Mouse (Mus musculus): ENCODE data around the gene Slf2.

Slf2 gene

DNA sequence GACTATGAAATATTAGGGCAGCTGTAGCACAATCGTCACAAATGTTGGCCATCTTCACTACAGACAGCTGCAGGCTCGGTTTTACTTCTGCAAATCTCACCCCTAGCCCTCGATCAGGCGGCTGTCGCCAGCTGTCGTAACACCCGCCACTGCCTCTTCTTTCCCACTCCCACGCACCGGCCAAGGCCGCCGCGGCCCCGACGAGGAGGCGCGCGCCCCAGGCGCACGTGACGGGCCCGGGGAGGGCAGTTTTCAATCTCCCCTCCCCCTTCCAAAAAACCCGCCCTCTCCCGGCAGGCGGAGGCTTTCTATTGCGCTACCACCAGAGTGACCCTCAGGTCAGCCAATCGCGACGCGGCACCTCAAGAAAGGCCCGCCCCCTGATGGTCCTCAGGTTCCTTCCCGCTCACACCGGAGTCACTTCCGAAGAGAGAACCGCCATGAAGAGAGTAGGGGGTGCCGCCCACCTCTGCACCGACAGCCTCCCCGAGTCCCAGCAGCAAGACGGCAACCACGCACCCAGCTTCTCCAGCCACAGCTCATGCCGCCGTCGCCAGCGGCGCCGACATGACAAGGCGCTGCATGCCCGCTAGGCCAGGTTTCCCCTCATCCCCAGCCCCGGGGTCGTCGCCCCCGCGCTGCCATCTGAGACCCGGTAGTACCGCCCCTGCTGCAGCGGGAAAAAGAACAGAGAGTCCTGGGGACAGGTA lies at the start of gene Slf2:
Gene Slf2, plus strand, starts transcription at position 408 of the 710 bp plus-strand sequence.
- DNase-seq, result peak; percentile 99

DNA sequence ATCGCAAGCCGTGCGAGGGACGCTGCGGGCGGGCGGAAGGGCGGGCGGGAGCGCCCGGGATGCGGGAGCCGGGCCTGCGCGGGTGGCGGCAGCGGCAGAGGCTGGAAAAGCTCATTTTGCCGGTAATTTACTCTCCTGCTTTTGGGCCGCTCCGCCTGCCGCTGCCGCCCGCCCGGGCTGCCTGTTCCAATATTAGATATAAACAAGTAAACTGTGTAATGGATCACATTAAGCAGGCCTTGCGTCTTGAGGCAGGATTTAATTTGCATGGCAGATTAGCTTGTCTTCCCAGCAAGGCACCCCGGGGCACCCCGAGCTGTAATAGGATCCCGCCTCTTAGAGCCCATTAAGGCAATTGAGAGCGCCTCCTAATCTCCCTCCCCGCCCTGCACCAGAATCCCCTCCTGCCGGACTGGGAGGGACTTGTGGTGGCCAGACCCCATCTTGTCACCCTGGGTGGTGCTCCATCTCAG lies 48.4 kb upstream of the Slf2 start:
- peak; percentile 68 to 75 for DNase-seq

DNA sequence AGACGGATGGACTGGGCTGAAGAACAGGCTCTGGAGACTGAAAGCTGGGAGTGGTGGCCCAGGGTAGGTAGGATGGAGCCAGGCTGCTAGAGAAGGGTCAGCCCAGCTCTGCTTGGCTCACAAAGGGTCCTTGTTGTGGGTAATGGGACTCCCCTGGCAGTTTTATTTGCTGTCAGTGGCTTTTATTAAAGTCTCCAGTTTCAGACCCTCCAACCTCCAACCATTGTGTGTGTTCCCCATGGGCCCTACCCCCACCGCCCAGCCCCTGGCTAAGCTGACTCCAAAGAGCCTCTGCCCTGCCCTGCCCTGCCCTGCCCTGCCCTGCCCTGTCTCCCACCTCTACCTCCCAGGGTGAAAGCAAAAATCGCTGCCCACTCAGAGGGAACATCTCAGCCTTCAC lies 46.6 kb upstream of the Slf2 start:
- DNase-seq, result no peak

DNA sequence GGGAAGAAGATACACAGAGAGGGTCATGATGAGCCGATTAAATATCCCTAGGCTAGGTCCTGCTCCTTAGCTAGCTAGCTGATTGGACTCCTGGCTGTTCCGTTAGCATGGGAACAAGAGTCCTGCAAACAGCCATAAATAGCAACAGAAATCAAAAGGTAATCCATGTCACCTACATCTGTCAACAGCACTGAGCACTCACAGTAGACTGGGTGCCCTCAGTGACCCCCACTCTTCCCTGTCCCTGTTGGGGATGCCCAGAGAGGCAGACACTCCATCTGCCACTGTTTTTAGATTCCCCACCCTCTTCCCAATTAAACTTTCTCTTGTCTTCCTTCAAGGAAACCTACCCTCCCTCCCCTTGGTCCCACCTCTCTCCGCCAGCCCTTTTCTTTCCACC lies 44.5 kb upstream of the Slf2 start:
- DNase-seq, result no peak

DNA sequence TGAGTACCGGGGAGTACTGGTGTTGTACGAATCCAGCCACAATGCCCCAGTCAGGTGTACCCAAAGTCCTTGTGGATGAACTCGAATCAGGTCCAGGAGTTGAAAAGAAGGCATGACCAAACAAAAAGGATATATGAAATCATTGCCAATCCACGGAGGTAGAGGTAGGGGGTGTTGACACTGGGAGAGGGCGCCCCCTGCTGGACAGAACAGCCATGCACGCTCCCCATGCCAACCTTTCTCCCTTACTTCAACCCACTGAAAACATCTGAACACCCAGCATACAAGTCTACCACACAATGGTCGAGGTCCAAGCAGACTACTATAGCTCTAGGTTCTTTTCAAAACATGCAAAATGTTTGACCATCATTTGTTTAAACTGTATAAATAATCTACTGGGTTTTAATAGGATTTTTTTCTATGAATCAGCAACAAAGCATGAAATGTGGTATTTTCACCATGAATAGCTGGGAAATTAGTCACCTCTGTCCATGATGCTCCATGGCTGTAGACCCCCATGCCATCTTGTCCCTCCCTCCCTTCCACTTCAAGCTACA lies 43.2 kb upstream of the Slf2 start:
- DNase-seq, result peak; percentile 87

DNA sequence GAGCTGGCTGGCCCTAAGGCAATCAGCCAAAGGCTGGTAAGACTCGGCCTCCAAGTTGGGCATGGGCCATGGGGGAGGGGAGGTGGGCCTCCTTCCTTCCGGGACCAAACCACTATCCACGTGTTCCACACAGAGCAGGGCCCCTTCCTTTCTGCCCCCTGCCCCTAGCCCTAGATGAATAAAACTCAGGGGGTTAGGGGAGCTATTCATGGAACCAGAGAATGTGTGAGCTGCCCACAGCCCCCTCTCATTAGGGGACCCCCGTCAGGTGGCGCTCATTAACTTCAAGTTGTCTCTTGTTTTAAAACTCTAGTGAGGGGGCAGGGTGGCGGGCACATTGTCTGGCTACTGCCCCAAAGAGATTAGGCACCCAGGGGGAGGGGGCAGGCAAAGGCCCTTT lies 41.4 kb upstream of the Slf2 start:
- DNase-seq, result no peak

DNA sequence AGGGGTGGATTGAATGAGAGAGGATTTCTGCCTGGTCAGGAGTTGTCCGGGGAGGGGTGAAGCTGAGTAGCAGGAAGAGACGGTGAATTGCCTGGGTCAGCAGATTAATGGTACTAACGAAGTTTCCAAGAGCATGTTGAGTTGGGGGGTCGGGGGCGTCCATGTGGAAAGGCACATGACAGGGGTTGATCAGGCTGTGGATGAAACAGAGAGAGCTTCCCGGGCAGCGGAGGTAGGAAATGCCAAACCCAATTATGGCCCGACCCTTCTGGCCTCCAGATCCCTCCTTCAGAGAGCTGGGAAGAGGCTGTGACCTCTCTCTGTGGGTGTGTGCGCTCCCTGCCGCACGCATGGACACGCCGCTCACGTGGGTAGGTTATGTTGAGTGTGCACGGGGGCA lies 39.5 kb upstream of the Slf2 start:
- no peak for DNase-seq

DNA sequence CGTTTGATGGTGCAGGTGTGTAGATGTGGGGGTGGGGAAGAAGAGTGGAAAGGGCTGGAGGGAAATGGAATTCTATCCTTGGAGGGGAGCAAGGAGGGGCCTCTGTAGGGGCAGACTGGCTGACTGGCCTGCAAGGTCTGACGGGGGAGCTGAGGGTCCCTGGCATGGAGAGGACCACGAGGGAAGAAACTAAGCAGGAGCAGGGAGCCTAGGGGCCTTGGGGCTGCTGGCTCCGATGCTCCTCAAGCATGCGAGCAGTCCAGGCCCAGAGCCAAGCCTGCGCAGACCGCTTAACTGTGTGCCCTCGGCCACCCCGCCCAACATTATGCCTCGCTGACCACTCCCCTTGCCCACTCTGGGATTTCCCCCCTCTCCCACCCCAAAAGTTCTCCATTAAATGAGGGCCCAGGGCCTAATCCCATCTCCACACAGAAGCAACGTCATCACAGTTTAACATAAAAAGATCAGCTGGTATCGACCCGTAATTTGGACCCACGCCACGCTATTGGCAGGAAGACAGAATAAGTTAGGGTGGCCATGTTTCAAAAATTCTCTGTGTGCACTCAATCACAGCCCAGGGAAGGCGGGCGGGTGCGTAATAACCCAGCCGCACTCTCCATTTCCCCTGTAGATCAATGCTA lies 37.6 kb upstream of the Slf2 start:
- peak; percentile 73 to 83 for DNase-seq

DNA sequence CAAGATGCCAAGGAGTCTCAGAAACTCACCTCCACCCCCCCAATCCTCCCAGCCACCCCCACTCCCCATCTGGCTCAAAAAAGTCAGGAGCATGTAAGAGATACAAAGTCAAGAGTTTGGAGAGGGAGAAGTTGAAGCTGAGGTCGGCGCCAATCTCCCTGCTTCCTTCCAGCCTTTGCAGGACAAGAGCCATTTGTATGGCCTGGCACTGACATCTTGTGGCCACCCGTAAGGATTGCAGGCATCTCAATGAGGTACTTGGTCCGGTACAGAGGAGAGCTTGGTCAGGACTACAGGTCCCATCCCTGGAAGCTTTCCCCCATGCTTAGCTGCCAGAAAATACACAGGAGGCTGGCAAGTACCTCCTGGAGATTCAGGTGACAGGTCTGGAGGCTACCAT lies 35.7 kb upstream of the Slf2 start:
- DNase-seq, result peak; percentile 83 to 88

DNA sequence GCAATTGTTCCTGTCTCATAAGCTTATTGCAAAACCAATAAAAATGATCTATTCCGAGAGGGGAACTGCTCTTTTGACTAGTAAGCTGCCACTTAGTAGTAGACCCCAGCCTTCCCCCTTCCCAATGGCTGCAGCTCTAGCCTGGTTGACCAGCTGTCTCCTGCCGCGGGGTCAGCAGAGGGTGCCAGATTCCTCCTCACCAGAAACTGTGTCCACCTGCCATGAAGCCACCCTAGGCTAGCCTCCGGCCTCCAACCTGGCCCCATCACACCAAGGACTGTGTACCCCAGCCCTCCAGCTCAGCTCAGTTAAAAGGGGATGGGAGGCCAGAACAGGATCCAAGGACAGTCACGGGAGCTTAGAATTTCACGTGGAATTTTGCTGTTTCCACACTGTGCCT lies 34.5 kb upstream of the Slf2 start:
- no peak for DNase-seq

DNA sequence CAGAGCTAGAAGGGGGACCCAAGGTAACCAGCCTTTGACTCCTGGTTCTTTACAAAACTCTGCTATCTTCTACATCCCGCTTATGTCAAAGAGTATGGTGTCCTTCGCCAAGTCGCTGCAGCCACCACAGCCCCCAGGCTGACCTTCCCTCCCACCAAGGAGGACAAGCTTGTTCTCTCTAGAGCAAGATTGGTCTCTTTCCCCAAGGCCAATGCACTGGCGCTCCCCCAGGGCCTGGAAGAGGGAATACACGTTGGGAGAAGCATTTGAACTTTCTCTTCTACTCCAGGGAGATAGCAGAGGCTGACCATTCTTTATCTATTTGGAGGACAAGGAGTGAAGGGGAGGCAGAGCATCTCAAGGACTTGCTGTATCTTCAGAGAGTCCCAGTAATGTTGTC lies 33.4 kb upstream of the Slf2 start:
- no peak for DNase-seq

DNA sequence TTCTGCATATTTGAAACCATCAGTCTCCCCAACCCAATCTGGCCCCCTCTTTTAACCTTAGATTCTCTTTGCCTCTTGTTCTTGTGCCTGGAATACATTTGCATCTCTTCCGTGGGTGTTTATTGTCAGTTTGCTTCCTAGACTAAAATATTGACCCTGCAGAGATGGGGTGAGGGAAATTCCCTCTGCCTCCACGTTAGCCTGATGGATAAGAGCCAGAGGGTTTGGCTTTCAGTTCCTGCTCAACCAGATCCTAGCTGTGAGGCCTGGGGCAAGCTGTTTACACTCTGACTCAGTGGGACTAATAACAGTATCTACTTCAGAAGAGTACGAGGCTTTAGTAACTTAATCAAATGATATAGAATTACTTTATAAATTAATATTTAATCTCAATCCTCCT lies 32.3 kb upstream of the Slf2 start:
- no peak for DNase-seq

DNA sequence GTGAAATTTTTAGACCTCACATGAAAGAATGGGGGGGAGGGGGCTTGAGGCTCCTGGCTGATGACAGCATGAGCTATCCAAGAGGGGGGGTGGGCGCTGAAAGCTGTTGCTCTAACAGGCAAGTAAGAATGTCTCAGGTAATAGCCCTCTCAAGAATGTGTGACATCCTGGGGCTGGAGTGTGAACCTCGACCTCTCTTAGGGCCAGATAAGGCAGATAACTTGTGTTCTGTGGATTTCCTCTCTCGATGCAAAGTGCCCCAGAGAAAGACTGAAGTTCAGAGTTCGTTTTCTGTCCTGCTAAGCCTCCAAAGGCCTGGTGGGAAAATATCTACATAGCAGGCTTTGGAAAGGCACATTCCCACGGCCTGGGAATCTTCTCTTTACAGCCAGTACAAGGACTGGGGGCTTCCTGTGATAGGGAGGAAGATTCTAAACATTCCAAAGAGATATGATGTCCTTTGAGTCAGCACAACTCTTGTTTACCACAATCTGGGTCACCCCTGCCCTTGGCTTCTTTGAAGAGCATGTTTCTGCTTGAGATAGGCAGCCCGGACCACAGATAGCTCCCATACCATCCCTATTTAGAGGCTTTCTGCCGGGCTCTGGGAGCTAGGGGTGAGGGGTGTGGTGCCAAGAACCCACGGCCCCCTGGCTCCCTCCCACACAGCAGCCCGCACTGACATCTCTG lies 31.7 kb upstream of the Slf2 start:
- no peak for DNase-seq

DNA sequence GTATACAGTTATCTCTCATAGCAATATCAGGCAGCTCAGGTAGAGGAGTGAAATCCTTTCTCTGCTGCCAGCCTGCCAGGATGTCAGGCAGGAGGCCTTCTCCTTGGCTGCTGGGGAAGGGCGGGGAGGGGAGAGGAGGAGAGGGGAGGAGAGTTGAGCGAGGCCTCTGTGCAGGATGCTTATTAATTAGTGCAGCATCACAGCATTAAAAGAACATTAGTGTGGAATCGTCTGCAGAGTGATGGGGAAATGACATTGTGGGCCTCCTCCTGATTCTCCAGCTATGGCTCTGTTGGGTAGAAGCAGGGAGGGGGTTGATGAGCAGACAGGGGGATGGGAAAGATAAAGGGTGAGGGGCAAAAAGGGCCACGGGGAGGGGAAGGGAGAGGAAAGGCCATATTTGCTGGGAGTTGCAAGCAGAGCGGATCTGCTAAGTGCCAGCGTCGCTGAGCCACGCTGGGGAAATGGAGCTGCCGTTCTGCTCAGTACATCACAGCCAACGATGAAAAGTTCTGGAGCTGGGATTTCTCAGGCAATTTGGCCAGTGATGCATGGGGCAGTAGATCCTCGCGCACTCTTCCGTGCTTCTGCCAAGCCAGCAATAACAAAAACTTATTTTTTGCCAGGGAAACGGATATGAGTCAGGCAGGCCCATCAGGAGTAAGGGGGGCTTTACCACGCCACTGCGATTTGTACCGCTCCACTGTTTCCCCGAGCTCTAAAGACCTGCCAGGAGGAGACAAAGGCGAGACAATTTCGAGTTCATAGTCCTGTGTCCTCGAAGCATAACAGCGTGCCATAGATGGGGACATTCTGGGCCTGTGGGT lies 30.8 kb upstream of the Slf2 start:
- DNase-seq, result no peak

DNA sequence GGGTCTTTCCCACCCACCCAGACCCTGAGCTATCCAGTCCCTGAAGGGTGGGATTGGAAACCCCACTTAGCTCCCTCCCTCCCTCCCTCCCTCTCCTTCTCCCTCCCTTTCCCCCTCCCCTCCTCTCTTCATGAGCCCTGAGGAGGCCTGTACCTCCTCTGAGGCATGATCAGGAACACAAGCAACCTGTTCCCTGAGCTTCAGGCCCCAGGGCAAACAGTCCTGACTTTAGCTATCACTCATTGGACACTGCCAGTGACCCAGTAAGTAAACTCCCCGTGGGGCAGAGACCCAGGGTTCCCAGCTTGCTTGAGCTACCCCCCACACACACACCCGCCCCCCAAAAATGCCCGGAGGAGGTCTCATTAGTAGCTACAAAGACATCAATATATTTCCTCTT lies 29.9 kb upstream of the Slf2 start:
- DNase-seq, result no peak

DNA sequence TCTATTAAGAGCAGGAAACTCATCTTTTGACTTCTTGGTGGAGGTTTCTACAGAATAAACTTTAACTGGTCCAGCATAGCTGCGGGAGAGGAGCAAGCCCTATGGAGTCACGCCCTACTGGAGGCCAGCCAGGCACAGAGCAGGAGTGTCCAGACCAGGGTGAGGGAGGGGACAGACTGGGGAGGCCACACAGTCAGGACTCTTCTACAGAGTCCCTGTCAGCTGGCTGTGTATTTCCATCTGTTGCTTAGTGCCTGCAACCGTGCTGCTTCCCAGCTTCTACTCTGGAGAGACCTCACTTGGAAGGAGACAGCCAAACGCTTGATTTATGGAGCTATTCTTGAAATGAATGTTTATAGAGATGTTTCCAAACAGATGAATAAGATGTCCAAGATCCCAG lies 28.6 kb upstream of the Slf2 start:
- DNase-seq, result peak; percentile 81 to 84

DNA sequence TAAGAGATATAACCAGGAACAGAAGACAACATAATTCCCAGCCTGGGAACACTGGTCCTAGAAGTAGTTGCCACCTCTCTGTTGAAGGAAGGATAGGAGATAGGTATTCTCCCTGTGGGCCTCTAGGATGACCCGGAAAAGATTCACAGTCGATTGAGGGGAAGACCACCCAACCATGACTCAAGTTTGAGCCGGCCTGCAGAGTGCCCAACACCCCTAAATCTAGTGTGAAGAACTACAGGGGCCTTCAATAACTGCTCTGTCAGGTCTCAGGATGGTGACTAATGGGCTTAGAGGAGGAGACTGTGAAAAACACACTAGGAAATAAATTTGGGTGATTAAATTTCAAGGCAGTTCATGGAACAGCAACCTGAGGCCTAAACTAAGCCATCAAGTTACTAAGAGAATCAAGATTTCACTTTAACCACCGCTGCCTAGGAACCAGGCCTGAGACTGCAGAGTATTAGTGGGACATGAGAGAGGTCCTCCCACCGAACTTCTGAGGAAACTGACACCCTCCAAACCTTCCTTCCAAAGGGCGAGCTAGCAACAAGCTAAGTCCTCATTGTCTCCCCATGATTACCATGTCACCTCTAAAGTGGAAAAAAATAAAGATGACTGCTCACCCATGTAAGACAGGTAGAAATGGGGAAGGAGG lies 27.5 kb upstream of the Slf2 start:
- DNase-seq, result no peak

DNA sequence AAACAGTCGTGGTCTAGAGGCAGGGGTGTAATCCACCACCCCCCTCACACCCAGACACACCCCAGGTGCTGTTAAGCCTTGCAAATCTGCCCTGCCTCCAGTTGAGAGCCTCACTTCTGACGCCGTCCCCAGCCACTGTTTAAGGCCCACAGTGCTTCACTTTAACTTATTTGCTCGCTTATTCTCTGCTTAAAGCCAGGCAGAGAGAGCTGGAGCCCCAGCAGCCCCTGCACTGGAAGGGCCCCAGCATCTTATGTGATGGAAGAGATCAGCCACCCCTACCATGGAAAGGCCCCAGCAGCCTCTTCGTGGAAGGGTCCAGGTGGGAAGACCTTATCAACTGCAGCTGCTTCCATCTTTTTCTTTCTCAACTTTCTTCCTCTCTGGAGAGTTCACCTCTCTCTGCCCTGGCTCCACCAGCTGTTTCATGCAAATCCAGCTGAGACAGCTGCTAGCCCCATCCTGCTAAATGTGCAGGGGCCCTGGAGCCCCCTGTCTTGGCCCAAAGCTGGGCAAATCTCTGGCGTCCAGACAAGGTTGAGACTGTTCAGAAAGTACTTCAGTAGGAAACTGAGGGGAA lies 26.7 kb upstream of the Slf2 start:
- peak in 1 of 2 experiments; percentile 10 for DNase-seq

DNA sequence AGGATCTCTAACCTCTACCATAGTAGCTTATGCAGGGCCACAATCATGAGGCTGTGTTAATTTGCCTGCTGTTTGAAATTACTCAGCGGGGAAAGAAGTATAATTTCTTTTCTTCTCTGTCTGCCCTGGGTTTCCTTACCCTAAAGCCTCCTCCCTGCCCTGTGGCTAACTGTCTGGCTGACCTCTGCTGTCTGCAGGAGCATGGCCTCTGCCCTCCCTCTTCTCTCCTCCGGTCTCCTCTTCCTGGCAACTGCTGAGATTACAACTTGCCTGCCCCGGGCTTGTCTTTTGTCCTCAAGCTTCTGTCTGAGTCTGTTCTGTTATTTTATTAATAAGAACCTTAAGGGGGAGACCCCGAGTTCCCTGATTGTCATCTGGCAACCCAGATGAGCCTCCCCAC lies 25.6 kb upstream of the Slf2 start:
- peak in 1 of 2 experiments; percentile 43 for DNase-seq

DNA sequence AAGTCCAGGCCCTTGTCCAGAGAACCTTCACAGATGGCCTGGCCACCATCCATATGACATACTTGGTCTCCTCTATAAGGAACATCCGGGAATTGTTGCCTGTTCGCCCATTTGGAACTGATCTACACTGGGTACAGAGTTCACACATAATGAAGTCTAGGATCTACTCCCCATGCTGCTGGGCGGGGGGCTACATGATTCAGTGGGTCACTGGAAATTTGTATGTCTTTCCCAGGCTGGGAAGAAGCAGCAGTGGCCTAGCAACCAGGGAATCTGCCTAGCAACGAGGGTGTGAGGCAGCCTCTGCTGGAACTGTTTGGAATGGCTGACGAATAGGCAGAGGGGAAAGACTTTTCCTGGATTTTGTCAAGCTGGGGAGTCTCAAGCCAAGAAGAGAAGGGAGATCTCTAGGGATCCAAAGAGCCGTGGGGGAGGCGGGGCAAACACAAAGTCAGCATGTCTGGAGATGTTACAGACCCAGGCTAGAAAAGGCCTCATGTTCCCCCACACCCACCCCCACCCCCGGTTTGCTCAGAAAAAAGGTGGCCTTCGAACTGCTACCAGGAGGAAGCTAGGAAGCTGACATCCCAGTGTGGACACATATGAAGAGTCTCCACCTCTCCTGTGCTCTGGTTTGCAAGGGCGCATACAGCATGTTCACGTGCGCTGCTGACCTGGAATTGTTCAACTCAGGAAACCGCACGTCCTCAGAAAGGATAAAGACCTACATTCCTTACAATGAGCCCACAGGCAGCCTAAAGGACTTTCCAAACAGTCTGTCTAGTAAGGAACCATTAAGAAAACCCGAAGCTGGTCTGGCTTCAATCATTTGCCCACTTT lies 22.9 kb upstream of the Slf2 start:
- DNase-seq, result peak; percentile 68 to 80

Data from kidney, postnatal 4 days (tissue).